ENCODE assay signal across 9 mouse cellular contexts in the genomic region with DNA sequence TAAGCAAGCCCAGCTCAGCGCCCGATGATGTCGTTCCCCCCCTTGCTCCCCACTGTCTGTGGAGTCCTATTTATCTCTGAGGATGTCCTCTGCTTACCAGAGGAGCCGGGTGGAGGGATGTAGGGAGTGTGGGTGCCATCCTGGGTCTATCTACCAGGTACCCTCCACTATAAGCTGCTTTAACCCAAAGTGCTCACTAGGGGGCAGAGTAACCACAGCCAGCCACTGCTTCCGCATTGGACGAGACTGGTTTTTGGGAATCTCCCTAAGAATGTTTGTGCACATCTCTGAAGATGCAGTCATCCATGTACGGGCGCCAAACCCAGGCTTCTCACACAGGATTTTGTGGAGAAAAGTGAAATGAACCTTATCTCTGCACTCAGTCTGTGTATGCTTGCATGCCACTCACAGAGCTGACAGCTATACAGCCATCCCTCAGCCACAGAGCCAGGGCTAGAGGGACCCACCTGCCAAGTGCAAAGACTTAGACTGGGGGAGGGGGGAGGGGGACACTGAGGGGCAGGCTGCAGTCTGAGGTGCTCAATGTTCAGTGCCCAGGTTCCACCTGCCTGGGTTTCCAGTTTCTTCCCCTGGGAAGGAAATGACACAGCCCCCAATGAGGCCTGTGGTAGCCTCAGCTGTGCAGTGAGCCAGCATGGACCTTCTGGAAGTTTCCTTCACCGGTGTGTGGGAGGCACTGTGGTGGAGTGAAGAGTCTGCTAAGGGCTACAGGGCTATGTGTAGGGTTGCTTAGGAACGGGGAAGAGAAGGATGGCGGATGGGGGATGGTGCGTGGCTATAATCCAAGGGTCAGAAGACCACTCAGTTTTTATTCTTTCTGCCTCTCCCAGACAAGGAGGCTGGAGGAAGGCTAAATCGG. TPM values are rescaled to one million over a fixed set of nuclear protein-coding genes. Genes with fewer than 3 reads are reported as not detected.
DNase-seq lines count a peak whose midpoint lies in the region; ATAC-seq lines count a peak whose summit lies in the region.
"Had no signal": no experiment of that assay in that cellular context is flagged by ENCODE, and none has a peak within 500 bp of the region (broad histone marks: within the 10 kb centered on the region; RNA-seq: fewer than 3 reads in every experiment).

No protein-coding gene starts in this region.

- H3K4me2 ChIP-seq in limb, embryonic 11.5 days (ENCODE audit: low read depth, severe bottlenecking) = no peak overlapping the region
- no peak overlapping the region for H3K4me2 ChIP-seq in neural tube, embryonic 11.5 days (ENCODE audit: low read depth)

- H3K4me1 ChIP-seq in limb, embryonic 11.5 days (ENCODE audit: control insufficient read depth, insufficient read depth, low read length) = no peaks in the 10 kb centered on the region
- no peaks in the 10 kb centered on the region for H3K4me1 ChIP-seq in neural tube, embryonic 11.5 days (ENCODE audit: control insufficient read depth, insufficient read depth, low read length)

- DNase-seq in 3T3-L1 (ENCODE audit: low read depth, low spot score) = peak; percentile 81
- DNase-seq in MEL-GATA-1-ER (ENCODE audit: extremely low read depth, low read depth) = peak; percentile 16
- DNase-seq in cerebellum, postnatal 14 days = peak; percentile 85 to 86
- DNase-seq in gastrocnemius, postnatal 25 days = peak; percentile 23
- peak; percentile 47 for DNase-seq in kidney, adult 11 months
- peak; percentile 70 for DNase-seq in limb, embryonic 11.5 days (ENCODE audit: low spot score)
- peak; percentile 60 for DNase-seq in neural tube, embryonic 11.5 days (ENCODE audit: low spot score)
- DNase-seq in natural killer cell, adult 2 months (ENCODE audit: low spot score in 2 of 2) = no peak

- no peaks in the 10 kb centered on the region for H3K27me3 ChIP-seq in limb, embryonic 11.5 days (ENCODE audit: control insufficient read depth, insufficient read depth, low read length)
- H3K27me3 ChIP-seq in neural tube, embryonic 11.5 days (ENCODE audit: control insufficient read depth, insufficient read depth, low read length) = no peaks in the 10 kb centered on the region

- H3K9me3 ChIP-seq in limb, embryonic 11.5 days (ENCODE audit: control insufficient read depth, low read length) = no peaks in the 10 kb centered on the region
- H3K9me3 ChIP-seq in neural tube, embryonic 11.5 days (ENCODE audit: control insufficient read depth, low read length) = no peaks in the 10 kb centered on the region

- no peak overlapping the region for H3K9ac ChIP-seq in limb, embryonic 11.5 days (ENCODE audit: low read length)
- no peak overlapping the region for H3K9ac ChIP-seq in neural tube, embryonic 11.5 days (ENCODE audit: low read length)

- ATAC-seq in limb, embryonic 11.5 days (ENCODE audit: insufficient number of reproducible peaks, low FRiP score, low TSS enrichment, low read depth) = no peak
- ATAC-seq in neural tube, embryonic 11.5 days (ENCODE audit: insufficient read depth, low FRiP score, low TSS enrichment) = no peak

- no peaks in the 10 kb centered on the region for H3K36me3 ChIP-seq in limb, embryonic 11.5 days (ENCODE audit: control insufficient read depth, insufficient read depth, low read length)
- no peaks in the 10 kb centered on the region for H3K36me3 ChIP-seq in neural tube, embryonic 11.5 days (ENCODE audit: control insufficient read depth, insufficient read depth, low read length)

- no peak overlapping the region for H3K4me3 ChIP-seq in limb, embryonic 11.5 days (ENCODE audit: low read depth, low read length)
- H3K4me3 ChIP-seq in neural tube, embryonic 11.5 days (ENCODE audit: low read depth, low read length) = no peak overlapping the region
- H3K4me3 ChIP-seq: erythroblast, embryonic 14.5 days had no signal

- no peak overlapping the region for H3K27ac ChIP-seq in limb, embryonic 11.5 days (replicated peaks; ENCODE audit: low read depth, low read length)
- H3K27ac ChIP-seq in neural tube, embryonic 11.5 days (ENCODE audit: low read depth, low read length) = no peak overlapping the region

- 57% methylated on average over 13 of the region's 13 CpGs for WGBS in limb, embryonic 11.5 days
- 56% methylated on average over 13 of the region's 13 CpGs for WGBS in neural tube, embryonic 11.5 days

RNA-seq across cellular contexts. Expression of a gene that starts 23.1 kb away (rescaled TPM):
- total RNA-seq in gastrocnemius, postnatal 25 days (2021) = 10 to 100 TPM; 22.9 to 27.4 TPM
- polyA plus RNA-seq in limb, embryonic 11.5 days (2014; fragmentation: Nextera tagmentation; extraction: Ambion mirVana) = 9.4 and 9.7 TPM in 2 replicates
- polyA plus RNA-seq in neural tube, embryonic 11.5 days (2014; fragmentation: Nextera tagmentation; extraction: Ambion mirVana) = 46.3 and 58.7 TPM in 2 replicates

Comparison
In these comparisons a context has a peak if more than half of its experiments do, and no peak if none do; other contexts are left out.
1. DNase-seq: peak in 3T3-L1 (single experiment), MEL-GATA-1-ER (single experiment), cerebellum, postnatal 14 days (2 of 2), gastrocnemius, postnatal 25 days (single experiment), kidney, adult 11 months (single experiment), limb, embryonic 11.5 days (single experiment) and neural tube, embryonic 11.5 days (single experiment); none in natural killer cell, adult 2 months (0 of 2).